Mouse (Mus musculus) MEL (cell line): ENCODE results near the gene Asgr2. TPM values are rescaled to one million over a fixed set of nuclear protein-coding genes. Genes with fewer than 3 reads are reported as not detected.

Experiments
- DNase-seq: peaks from one replicate; pipeline ENCODE4 v3.0.0; 2011; ENCODE audit warnings: low read depth, low spot score
- H3K27ac ChIP-seq: 2 replicates; pipeline ENCODE4 v1.5.1; 2012; ENCODE audit warnings: low read depth, mild to moderate bottlenecking, control low read depth, low read length, moderate library complexity; ENCODE audit not compliant: control insufficient read depth
- H3K27me3 ChIP-seq, 2 experiments: fragments of 150-350 bp in 1 of 2; sonication (generic) in 1 of 2; 2 replicates each; pipeline ENCODE4 v1.6.1; 2012; ENCODE audit warnings: low read length in 2 of 2, mild to moderate bottlenecking in 2 of 2, improper control_type of control experiment in 1 of 2, moderate library complexity in 1 of 2; ENCODE audit not compliant: insufficient read depth in 2 of 2, control insufficient read depth in 1 of 2
- H3K36me3 ChIP-seq, 2 experiments: 2 replicates each; pipeline ENCODE4 v1.6.1; 2012 to 2014; ENCODE audit warnings: low read length in 2 of 2, improper control_type of control experiment in 1 of 2, inconsistent platforms in 1 of 2, mild to moderate bottlenecking in 1 of 2; ENCODE audit not compliant: insufficient read depth in 2 of 2, control insufficient read depth in 1 of 2
- H3K4me1 ChIP-seq, 2 experiments: fragments of 150-350 bp in 1 of 2; sonication (generic) in 1 of 2; 2 replicates each; pipeline ENCODE4 v1.6.1; 2012; ENCODE audit warnings: low read length in 2 of 2, improper control_type of control experiment in 1 of 2, mild to moderate bottlenecking in 1 of 2; ENCODE audit not compliant: insufficient read depth in 2 of 2, control insufficient read depth in 1 of 2
- H3K4me3 ChIP-seq, 2 experiments: fragments of 150-350 bp in 1 of 2; sonication (generic) in 1 of 2; 2 replicates each; pipeline ENCODE4 v1.5.1; 2012; ENCODE audit warnings: low read depth in 2 of 2, low read length in 2 of 2, mild to moderate bottlenecking in 2 of 2, moderate library complexity in 2 of 2, control low read depth in 1 of 2, improper control_type of control experiment in 1 of 2; ENCODE audit not compliant: control insufficient read depth in 1 of 2, insufficient read depth in 1 of 2
- H3K79me2 ChIP-seq: 2 replicates; pipeline ENCODE4 v1.6.1; 2012; ENCODE audit warnings: mild to moderate bottlenecking, low read length, moderate library complexity; ENCODE audit not compliant: control insufficient read depth, poor library complexity, insufficient read depth
- H3K9ac ChIP-seq: 2 replicates; pipeline ENCODE4 v1.6.1; 2012; ENCODE audit warnings: low read depth, mild to moderate bottlenecking, control low read depth, low read length, moderate library complexity; ENCODE audit not compliant: control insufficient read depth, poor library complexity, severe bottlenecking
- H3K9me3 ChIP-seq: fragments of 150-350 bp; sonication (generic); replicated peaks from 2 replicates; pipeline ENCODE4 v1.6.1; 2012; ENCODE audit warnings: mild to moderate bottlenecking, low read length, improper control_type of control experiment, moderate library complexity; ENCODE audit not compliant: insufficient read depth
- BHLHE40 ChIP-seq: IDR thresholded peaks from 2 replicates; pipeline ENCODE4 v1.6.1; 2012; ENCODE audit warnings: low read depth, mild to moderate bottlenecking, inconsistent platforms, low read length, improper control_type of control experiment, borderline replicate concordance
- CHD1 ChIP-seq: IDR thresholded peaks from 2 replicates; pipeline ENCODE4 v1.6.1; 2012; ENCODE audit warnings: low read depth, mild to moderate bottlenecking, inconsistent platforms, low read length, improper control_type of control experiment
- CHD2 ChIP-seq: IDR thresholded peaks from 2 replicates; pipeline ENCODE4 v1.6.1; 2011; ENCODE audit warnings: low read length, improper control_type of control experiment
- CTCF ChIP-seq, 3 experiments: IDR thresholded peaks in 2 of 3; conservative IDR thresholded peaks in 1 of 3; 2 replicates each; pipeline ENCODE4 v1.5.1; 2011 to 2012; ENCODE audit warnings: low read length in 3 of 3, low read depth in 2 of 3, mild to moderate bottlenecking in 2 of 3, improper control_type of control experiment in 1 of 3, inconsistent platforms in 1 of 3, mixed read lengths in 1 of 3, moderate library complexity in 1 of 3; ENCODE audit not compliant: control insufficient read depth in 1 of 3, insufficient read depth in 1 of 3, poor library complexity in 1 of 3, severe bottlenecking in 1 of 3
- E2F4 ChIP-seq: IDR thresholded peaks from 2 replicates; pipeline ENCODE4 v1.6.1; 2011; ENCODE audit warnings: low read depth, low read length, improper control_type of control experiment, borderline replicate concordance
- ELF1 ChIP-seq: IDR thresholded peaks from 2 replicates; pipeline ENCODE4 v1.6.1; 2014; ENCODE audit warnings: low read depth, mild to moderate bottlenecking, inconsistent platforms, low read length, improper control_type of control experiment, moderate library complexity
- EP300 ChIP-seq, 2 experiments: IDR thresholded peaks; 2 replicates each; pipeline ENCODE4 v1.6.1; 2011; ENCODE audit warnings: improper control_type of control experiment in 2 of 2, low read length in 2 of 2, low read depth in 1 of 2, mild to moderate bottlenecking in 1 of 2
- ETS1 ChIP-seq: IDR thresholded peaks from 2 replicates; pipeline ENCODE4 v1.6.1; 2012; ENCODE audit warnings: low read depth, mild to moderate bottlenecking, inconsistent platforms, low read length, improper control_type of control experiment, moderate library complexity
- GABPA ChIP-seq: IDR thresholded peaks from 2 replicates; pipeline ENCODE4 v1.6.1; 2012; ENCODE audit warnings: low read depth, mild to moderate bottlenecking, inconsistent platforms, low read length, improper control_type of control experiment, moderate library complexity
- GATA1 ChIP-seq: IDR thresholded peaks from 2 replicates; pipeline ENCODE4 v1.6.1; 2011; ENCODE audit warnings: low read depth, low read length, improper control_type of control experiment
- HCFC1 ChIP-seq: IDR thresholded peaks from 2 replicates; pipeline ENCODE4 v1.6.1; 2012; ENCODE audit warnings: low read depth, mild to moderate bottlenecking, inconsistent platforms, low read length, improper control_type of control experiment, moderate library complexity
- JUND ChIP-seq: IDR thresholded peaks from 2 replicates; pipeline ENCODE4 v1.6.1; 2011; ENCODE audit warnings: low read depth, mild to moderate bottlenecking, improper control_type of control experiment, low read length
- KAT2A ChIP-seq: conservative IDR thresholded peaks from 2 replicates; pipeline ENCODE4 v1.6.1; 2012; ENCODE audit warnings: low read depth, low read length, improper control_type of control experiment, inconsistent platforms
- MAFK ChIP-seq: IDR thresholded peaks from 2 replicates; pipeline ENCODE4 v1.6.1; 2011; ENCODE audit warnings: low read depth, mild to moderate bottlenecking, low read length, improper control_type of control experiment, borderline replicate concordance
- MAX ChIP-seq: IDR thresholded peaks from 2 replicates; pipeline ENCODE4 v1.6.1; 2011; ENCODE audit warnings: low read length, improper control_type of control experiment
- MAZ ChIP-seq: IDR thresholded peaks from 2 replicates; pipeline ENCODE4 v1.6.1; 2012; ENCODE audit warnings: low read depth, mild to moderate bottlenecking, inconsistent platforms, low read length, improper control_type of control experiment
- MXI1 ChIP-seq: IDR thresholded peaks from 2 replicates; pipeline ENCODE4 v1.6.1; 2011; ENCODE audit warnings: mild to moderate bottlenecking, low read depth, low read length, improper control_type of control experiment
- MYB ChIP-seq: IDR thresholded peaks from 2 replicates; pipeline ENCODE4 v1.6.1; 2011; ENCODE audit warnings: mild to moderate bottlenecking, low read depth, low read length, improper control_type of control experiment
- MYC ChIP-seq: IDR thresholded peaks from 2 replicates; pipeline ENCODE4 v1.6.1; 2011; ENCODE audit warnings: low read depth, mild to moderate bottlenecking, low read length, improper control_type of control experiment, moderate library complexity
- NELFE ChIP-seq: IDR thresholded peaks from 2 replicates; pipeline ENCODE4 v1.6.1; 2011; ENCODE audit warnings: low read depth, low read length, improper control_type of control experiment
- NRF1 ChIP-seq: IDR thresholded peaks from 2 replicates; pipeline ENCODE4 v1.6.1; 2014; ENCODE audit warnings: low read depth, mild to moderate bottlenecking, inconsistent platforms, low read length, improper control_type of control experiment, moderate library complexity; ENCODE audit not compliant: poor library complexity, insufficient read depth, severe bottlenecking
- POLR2A ChIP-seq, 2 experiments: IDR thresholded peaks; 2 replicates each; pipeline ENCODE4 v1.6.1; 2011 to 2012; ENCODE audit warnings: low read length in 2 of 2, mild to moderate bottlenecking in 2 of 2, control low read depth in 1 of 2, improper control_type of control experiment in 1 of 2, low read depth in 1 of 2, moderate library complexity in 1 of 2; ENCODE audit not compliant: control insufficient read depth in 1 of 2, insufficient read depth in 1 of 2, poor library complexity in 1 of 2
- POLR2AphosphoS2 ChIP-seq: IDR thresholded peaks from 2 replicates; pipeline ENCODE4 v1.6.1; 2011; ENCODE audit warnings: low read length, improper control_type of control experiment
- POLR2AphosphoS5 ChIP-seq: IDR thresholded peaks from 2 replicates; pipeline ENCODE4 v1.6.1; 2012; ENCODE audit warnings: low read depth, borderline replicate concordance, mild to moderate bottlenecking, inconsistent platforms, low read length, moderate library complexity, mixed read lengths
- RAD21 ChIP-seq: IDR thresholded peaks from 2 replicates; pipeline ENCODE4 v1.6.1; 2011; ENCODE audit warnings: mild to moderate bottlenecking, low read depth, low read length, improper control_type of control experiment
- RCOR1 ChIP-seq: IDR thresholded peaks from 2 replicates; pipeline ENCODE4 v1.6.1; 2012; ENCODE audit warnings: low read depth, mild to moderate bottlenecking, inconsistent platforms, low read length, improper control_type of control experiment
- SIN3A ChIP-seq: IDR thresholded peaks from 2 replicates; pipeline ENCODE4 v1.6.1; 2012; ENCODE audit warnings: low read length, improper control_type of control experiment, inconsistent platforms
- SMC3 ChIP-seq: IDR thresholded peaks from 2 replicates; pipeline ENCODE4 v1.6.1; 2011; ENCODE audit warnings: low read depth, low read length, improper control_type of control experiment
- TBP ChIP-seq: IDR thresholded peaks from 2 replicates; pipeline ENCODE4 v1.8.0; 2011; ENCODE audit warnings: low read depth, low read length, improper control_type of control experiment
- TCF12 ChIP-seq: IDR thresholded peaks from 2 replicates; pipeline ENCODE4 v1.6.1; 2014; ENCODE audit warnings: low read depth, mild to moderate bottlenecking, inconsistent platforms, low read length, improper control_type of control experiment, moderate library complexity
- UBTF ChIP-seq: IDR thresholded peaks from 2 replicates; pipeline ENCODE4 v1.6.1; 2012; ENCODE audit warnings: low read depth, mild to moderate bottlenecking, inconsistent platforms, low read length, improper control_type of control experiment, moderate library complexity, borderline replicate concordance; ENCODE audit not compliant: insufficient read depth
- USF1 ChIP-seq: IDR thresholded peaks from 2 replicates; pipeline ENCODE4 v1.6.1; 2014; ENCODE audit warnings: low read depth, mild to moderate bottlenecking, inconsistent platforms, low read length, improper control_type of control experiment, moderate library complexity
- USF2 ChIP-seq, 2 experiments: IDR thresholded peaks; 2 replicates each; pipeline ENCODE4 v1.6.1; 2011 to 2012; ENCODE audit warnings: improper control_type of control experiment in 2 of 2, low read length in 2 of 2, borderline replicate concordance in 1 of 2, inconsistent platforms in 1 of 2, low read depth in 1 of 2, mild to moderate bottlenecking in 1 of 2; ENCODE audit not compliant: insufficient read depth in 1 of 2
- ZC3H11A ChIP-seq: IDR thresholded peaks from 2 replicates; pipeline ENCODE4 v1.6.1; 2012; ENCODE audit warnings: low read depth, mild to moderate bottlenecking, inconsistent platforms, low read length, improper control_type of control experiment
- ZKSCAN1 ChIP-seq: IDR thresholded peaks from 2 replicates; pipeline ENCODE4 v1.6.1; 2012; ENCODE audit warnings: low read depth, mild to moderate bottlenecking, inconsistent platforms, low read length, improper control_type of control experiment, moderate library complexity
- ZMIZ1 ChIP-seq: IDR thresholded peaks from 2 replicates; pipeline ENCODE4 v1.6.1; 2012; ENCODE audit warnings: low read depth, mild to moderate bottlenecking, inconsistent platforms, low read length, improper control_type of control experiment, moderate library complexity
- ZNF384 ChIP-seq: IDR thresholded peaks from 2 replicates; pipeline ENCODE4 v1.6.1; 2012; ENCODE audit warnings: low read depth, mild to moderate bottlenecking, inconsistent platforms, low read length, improper control_type of control experiment
- polyA plus RNA-seq, 2 experiments: library from polyadenylated mRNA; stranded (reverse) in 1 of 2; unstranded in 1 of 2; fragments of >175 nt in 1 of 2; fragments of >200 nt in 1 of 2; gene quantifications; 2 replicates each; pipeline versions ENCODE4 v1.2.1 to v1.2.4; 2012; ENCODE audit warnings: low replicate concordance in 2 of 2, low read depth in 1 of 2; ENCODE audit not compliant: insufficient read length in 2 of 2, insufficient read depth in 1 of 2, missing spikeins in 1 of 2
- total RNA-seq: library from RNA; depleted of rRNA; stranded (reverse); fragments of 300-350 nt; gene quantifications from 2 replicates; pipeline ENCODE4 v1.2.3, GENCODE M21; 2012

Gene Asgr2
- total and polyA plus RNA-seq, 3 experiments, result not detected

DNA sequence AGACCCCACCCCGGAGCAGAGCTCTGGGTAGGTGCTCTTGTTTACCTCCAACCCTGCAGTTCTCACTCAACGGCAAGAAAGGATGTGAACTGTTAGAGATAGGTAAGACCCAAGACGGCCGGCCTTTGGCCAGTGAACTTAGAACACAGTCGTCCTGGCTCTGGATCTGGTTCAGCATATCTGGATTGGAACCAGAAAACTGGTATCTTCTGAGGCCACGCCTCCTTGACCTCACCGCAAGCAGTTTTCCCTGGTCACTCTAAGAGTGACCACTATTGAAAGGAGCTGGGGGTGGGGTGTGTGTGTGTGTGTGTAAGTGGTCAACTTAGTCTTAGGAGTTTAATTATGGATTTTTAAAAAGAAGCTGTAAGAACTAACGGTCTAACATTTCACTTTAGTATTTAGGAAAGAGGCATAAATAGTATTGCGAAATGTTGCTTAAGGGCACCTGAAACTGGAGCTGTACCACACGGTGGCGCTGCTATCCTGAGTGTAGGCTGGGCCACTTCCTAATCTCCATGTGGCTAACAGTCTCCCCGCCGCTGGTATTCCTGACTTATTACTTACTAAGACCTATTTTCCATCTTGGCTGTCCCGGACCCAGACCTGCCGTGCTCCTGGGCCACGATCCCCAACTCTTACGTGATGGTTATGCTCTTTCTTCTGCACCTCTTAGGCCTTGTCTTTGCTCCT lies 17.9 kb upstream of the Asgr2 start:
- Histone ChIP-seq H3K79me2 (no peaks in the 10 kb centered on the region), H3K27ac (peak overlapping the region; percentile 34; the same call in 1 of the 2 replicates), H3K4me1 (peaks cover 6 to 17% of the 10 kb centered on the region in 2 experiments), H3K27me3 (no peaks in the 10 kb centered on the region), H3K4me3 (peak overlapping the region; percentile 60 to 64), H3K9me3 (no peaks in the 10 kb centered on the region), H3K9ac (peak overlapping the region; percentile 65), H3K36me3 (peaks cover 0 to 10% of the 10 kb centered on the region in 2 experiments; a peak in 2 of 4 replicates)
- peak; percentile 93 for DNase-seq
- TF ChIP-seq USF2 (IDR thresholded peaks at IDR 0.05; ENCODE audit: borderline replicate concordance in 1 of 2, insufficient read depth in 1 of 2, low read depth in 1 of 2, low read length in 2 of 2) (no peak), ZNF384 (no peak), POLR2AphosphoS5 (no peak), USF1 (no peak; the same call in 1 of the 2 replicates), POLR2AphosphoS2 (no peak), CHD2 (no peak), POLR2A (IDR thresholded peaks at IDR 0.05; ENCODE audit: control insufficient read depth in 1 of 2, insufficient read depth in 1 of 2, low read depth in 1 of 2, low read length in 2 of 2, poor library complexity in 1 of 2) (no peak), NELFE (0 out of 2 replicates have a peak, but pooled peaks have one; percentile 18), GABPA (no peak), TCF12 (peak; percentile 25; the same call in 1 of the 2 replicates), NRF1 (no peak), MYB (no peak), EP300 (IDR thresholded peaks at IDR 0.05; ENCODE audit: low read depth in 1 of 2, low read length in 2 of 2) (no peak), BHLHE40 (no peak), MAFK (no peak), JUND (0 out of 2 replicates have a peak, but pooled peaks have one; percentile 47), RAD21 (peak; percentile 88), CTCF (IDR thresholded peaks at IDR 0.05 in 2 of 3, conservative IDR thresholded peaks at IDR 0.05 in 1 of 3; ENCODE audit: control insufficient read depth in 1 of 3, insufficient read depth in 1 of 3, low read depth in 2 of 3, low read length in 3 of 3, poor library complexity in 1 of 3, severe bottlenecking in 1 of 3) (peak; percentile 72 to 91 (median 89)), ZKSCAN1 (no peak), UBTF (no peak), SMC3 (peak; percentile 88), GATA1 (no peak), ELF1 (no peak), ETS1 (no peak), MAZ (no peak), ZC3H11A (peak; percentile 78), SIN3A (peak; percentile 55; the same call in 1 of the 2 replicates), CHD1 (no peak), MXI1 (peak; percentile 71), ZMIZ1 (no peak), TBP (0 out of 2 replicates have a peak, but pooled peaks have one; percentile 22), KAT2A (no peak), RCOR1 (no peak), MAX (peak; percentile 61; the same call in 1 of the 2 replicates), E2F4 (no peak), MYC (peak; percentile 81), HCFC1 (no peak)
